Mouse (Mus musculus): ENCODE data around the gene 2010111I01Rik. TPM values are rescaled to one million over a fixed set of nuclear protein-coding genes. Genes with fewer than 3 reads are reported as not detected.

2010111I01Rik gene
- total RNA-seq, 2 experiments from 2014 or later, result 87.8 to 90.0 TPM

DNA sequence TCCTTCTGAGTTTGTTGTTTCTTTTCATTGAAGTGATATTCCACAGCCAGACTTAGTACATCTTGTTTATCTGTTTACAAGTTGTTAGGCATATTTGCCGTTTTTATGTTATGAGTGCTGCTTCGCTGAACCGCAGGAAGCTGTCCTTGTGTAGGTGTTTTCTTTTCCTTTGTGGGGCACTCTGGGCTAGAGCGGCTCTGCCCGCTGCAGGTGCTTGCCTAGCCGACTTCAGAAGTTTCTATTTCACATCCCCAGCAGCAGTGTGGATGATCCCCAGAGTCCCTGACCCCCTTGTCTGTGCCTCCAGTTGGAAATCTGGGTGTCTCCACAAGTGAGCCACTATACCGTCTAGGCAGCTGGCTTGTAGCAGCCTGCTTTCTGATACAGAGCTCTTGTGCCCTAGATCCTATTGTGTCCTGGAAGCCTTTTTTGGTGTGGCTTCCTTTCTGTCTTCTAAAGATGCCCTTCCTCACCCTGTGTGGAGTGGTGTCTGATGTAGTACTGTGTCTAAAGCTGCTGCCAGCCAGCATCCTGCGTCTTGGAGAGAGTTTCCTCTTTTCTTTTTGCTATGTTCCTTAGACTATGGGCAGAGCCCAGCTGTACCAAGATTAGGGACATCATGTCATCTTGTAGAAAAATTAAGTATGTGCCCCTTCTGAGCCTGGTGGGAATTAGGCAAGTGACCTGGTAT is 285.2 kb downstream of the 2010111I01Rik start:
- peak in 1 of 2 experiments; percentile 59 for DNase-seq
- intact Hi-C loops (cut with DNase I), result loop anchor here (5.0 to 10.0 kb wide), 2 partner anchors 42 to 315 kb away; no protein-coding TSS in a partner anchor

DNA sequence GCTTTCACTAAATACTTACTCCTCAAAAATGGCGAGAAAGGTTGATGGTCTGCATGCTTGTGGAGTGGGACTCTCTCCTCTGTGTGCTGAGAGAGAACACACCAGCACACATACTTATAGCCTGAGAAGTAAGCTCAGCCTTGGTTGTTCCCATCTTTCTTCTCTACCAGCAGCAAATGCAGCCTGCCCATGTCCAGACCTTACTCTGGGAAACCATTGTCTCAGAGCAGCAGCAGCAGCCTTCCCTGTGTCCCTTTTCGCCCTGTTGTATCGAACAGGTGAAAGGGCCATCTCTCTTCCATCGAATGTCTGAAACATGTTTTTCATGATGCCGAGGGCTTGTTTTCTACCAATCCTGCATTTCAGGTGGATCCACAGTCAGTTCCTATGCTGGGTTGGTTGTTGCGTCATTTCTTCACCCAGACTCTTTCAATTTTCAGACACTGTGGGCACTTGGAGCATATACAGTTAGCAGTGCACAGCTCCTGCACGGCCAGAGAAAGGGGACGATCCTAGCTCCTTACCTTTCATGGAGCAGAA is 285.8 kb downstream of the 2010111I01Rik start:
- no peak for DNase-seq

DNA sequence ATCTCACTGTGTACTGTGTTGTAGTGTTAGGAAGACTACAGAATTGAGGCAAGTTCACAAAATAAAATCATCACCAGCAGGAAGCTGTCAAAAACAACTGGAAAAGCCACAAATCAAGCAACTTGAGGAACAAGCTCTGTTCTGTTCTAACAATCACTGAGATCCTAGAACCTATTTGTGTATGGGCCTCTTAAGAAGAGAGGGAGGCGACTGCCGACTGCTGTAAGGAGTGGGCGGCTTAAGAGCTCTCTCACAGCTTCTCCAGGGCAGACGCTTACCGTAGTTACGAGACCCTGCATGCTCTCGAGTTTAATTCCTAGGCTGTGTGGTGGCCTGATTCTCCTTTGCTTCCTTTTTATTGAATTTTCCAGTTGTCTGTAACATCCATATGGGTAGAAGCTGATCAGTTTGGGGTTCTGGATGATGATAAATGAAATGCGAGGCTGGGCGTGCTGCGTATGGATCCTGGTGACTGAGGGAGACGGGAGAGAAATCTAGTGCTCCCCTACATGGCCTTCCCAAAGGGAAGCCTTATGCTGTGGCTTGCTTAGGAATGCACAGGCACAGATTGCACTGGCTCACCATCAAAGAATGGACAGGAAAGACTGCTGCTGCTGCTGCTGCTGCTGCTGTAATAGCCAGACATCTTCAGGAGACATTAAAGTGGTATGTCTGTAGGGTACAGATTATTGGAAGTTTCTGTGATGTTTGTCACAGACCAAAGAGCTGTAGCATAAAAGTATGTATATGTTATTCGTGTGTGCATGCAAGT is 286.6 kb downstream of the 2010111I01Rik start:
- no peak for DNase-seq
- intact Hi-C loops (cut with DNase I), result loop anchor here (5.0 kb wide), 1 partner anchor 41 kb away; no protein-coding TSS in a partner anchor

More for the DNA sequence above, 285.8 kb downstream of the 2010111I01Rik start:
- intact Hi-C loops (cut with DNase I), result loop anchor here (5.0 kb wide), 1 partner anchor 42 kb away; no protein-coding TSS in a partner anchor

DNA sequence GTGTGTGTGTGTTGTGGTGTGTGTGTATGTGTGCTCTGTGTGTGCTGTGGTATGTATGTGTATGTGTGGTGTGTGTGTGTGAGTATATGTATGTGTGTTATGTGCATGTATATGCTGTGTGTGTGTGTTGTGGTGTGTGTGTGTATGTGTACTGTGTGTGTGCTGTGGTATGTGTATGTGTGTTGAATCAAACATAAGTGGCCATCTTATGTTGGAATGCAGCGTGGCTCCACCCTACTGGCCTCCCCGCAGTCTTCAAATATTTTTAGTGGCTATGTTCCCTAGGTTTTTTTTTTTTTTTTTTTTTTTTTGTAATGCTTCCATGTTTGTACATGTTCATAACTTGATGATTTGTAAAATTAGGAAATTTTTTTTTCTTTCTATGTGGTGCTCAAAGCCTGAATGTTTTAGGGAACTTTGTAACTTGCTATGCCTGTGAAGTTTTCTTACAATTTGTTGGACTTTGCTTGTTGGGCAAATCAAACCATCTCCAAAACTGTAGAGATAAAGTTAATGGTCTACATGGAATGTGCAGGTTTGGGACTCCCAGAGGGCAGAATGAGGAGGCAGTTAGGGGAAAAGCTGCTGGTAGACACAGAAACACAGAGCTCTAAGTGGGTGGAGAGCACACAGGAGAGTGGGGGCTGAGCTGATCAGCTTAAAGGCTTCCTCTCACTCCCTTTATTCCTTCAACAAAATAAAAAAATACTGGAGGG is 287.8 kb downstream of the 2010111I01Rik start:
- intact Hi-C loops (cut with DNase I), result loop anchor here (5.0 kb wide), 1 partner anchor 40 kb away; no protein-coding TSS in a partner anchor
- no peak for DNase-seq

- intact Hi-C loops (cut with DNase I), result loop anchor here (5.0 kb wide), 1 partner anchor 39 kb away; no protein-coding TSS in a partner anchor
- DNase-seq, result peak in 1 of 2 experiments; percentile 61
Observed at GRCm38 (mm10) chr13:63253147-63253546, 288.5 kb downstream of the 2010111I01Rik start.

- intact Hi-C loops (cut with DNase I), result loop anchor here (5.0 kb wide), 1 partner anchor 38 kb away; no protein-coding TSS in a partner anchor
Observed at GRCm38 (mm10) chr13:63253886-63254636, 289.4 kb downstream of the 2010111I01Rik start.

GRCm38 (mm10) chr13:63255519-63256011 is 290.9 kb downstream of the 2010111I01Rik start:
- DNase-seq, result peak in 1 of 2 experiments; percentile 75

More at GRCm38 (mm10) chr13:63253886-63254636, 289.4 kb downstream of the 2010111I01Rik start:
- no peak for DNase-seq

DNA sequence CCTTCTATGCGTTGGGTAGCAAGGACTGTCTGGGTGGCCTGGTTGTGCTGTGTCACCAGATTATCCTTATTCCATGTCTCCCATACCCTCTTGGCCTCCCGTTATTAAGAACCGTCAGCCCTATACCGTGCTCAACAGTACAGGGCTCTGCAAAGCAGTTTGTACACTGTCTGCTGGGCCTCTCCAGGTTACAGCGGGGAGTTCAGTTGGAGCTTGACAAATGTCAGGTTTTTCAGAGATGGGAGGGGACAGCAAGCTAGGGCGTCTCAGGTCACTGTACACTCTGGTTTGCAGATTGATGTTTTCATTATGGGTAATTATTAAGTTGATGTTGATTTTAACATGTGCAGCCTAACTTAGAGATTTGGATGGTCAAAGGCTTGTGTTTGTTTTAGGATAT is 291.5 kb downstream of the 2010111I01Rik start:
- no peak for DNase-seq
- intact Hi-C loops (cut with DNase I), result loop anchor here (5.0 kb wide), 1 partner anchor 76 kb away; no protein-coding TSS in a partner anchor

More at GRCm38 (mm10) chr13:63255519-63256011, 290.9 kb downstream of the 2010111I01Rik start:
- intact Hi-C loops (cut with DNase I), result loop anchor here (5.0 kb wide), 1 partner anchor 77 kb away; no protein-coding TSS in a partner anchor

DNA sequence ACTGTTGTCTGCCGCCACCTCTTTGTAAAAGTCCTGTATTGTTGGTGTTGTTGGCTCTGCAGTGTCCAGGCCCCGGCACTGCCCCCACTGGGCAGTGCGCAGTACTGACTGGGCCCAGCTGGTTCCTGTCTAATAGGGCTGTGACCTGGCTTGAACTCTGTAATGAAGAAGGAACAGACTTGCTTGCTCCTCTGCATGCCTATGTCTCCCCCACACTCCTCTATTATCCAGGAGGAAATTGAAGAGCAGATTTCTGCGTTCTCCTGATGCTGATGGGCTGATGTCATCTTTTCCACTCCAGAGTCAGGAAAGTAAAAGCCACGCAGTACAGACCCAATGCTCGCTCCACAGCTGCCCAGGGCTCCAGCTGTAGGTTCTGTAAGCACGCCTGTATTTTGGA is 292.1 kb downstream of the 2010111I01Rik start:
- DNase-seq, result peak in 1 of 2 experiments; percentile 75

DNA sequence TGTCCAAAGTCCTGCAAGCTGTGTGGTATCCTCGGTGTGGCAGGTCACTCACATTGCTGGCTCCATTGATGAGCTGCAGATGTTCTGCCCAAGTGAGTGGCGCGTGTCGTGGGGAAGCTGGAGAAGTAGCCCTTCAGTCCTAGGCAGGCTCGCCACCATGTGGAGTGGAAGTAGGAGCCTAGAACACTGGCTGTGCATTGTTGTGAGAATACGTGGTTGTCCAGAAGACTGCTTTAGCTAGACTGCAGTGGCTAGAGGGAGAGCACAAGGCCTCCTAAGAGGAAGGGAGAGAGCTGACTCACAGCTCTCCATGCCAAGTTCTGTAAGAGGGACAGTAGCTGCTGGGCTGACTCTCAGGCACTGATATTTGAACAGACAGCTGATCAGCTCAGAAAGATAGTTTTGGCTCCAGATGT is 293.5 kb downstream of the 2010111I01Rik start:
- peak in 1 of 2 experiments; percentile 59 for DNase-seq
- intact Hi-C loops (cut with DNase I), result loop anchor here (5.0 kb wide), 1 partner anchor 74 kb away; no protein-coding TSS in a partner anchor

More for the DNA sequence above, 292.1 kb downstream of the 2010111I01Rik start:
- intact Hi-C loops (cut with DNase I), result loop anchor here (1.0 to 5.0 kb wide), 2 partner anchors 21 to 75 kb away; no protein-coding TSS in a partner anchor

- intact Hi-C loops (cut with DNase I), result loop anchor here (5.0 kb wide), 1 partner anchor 74 kb away; no protein-coding TSS in a partner anchor
- DNase-seq, result no peak
Observed at GRCm38 (mm10) chr13:63258671-63259070, 294.0 kb downstream of the 2010111I01Rik start.

- no peak for DNase-seq
- intact Hi-C loops (cut with DNase I), result no loop called here
Observed at GRCm38 (mm10) chr13:63260133-63260532, 295.4 kb downstream of the 2010111I01Rik start.

- peak in 1 of 2 experiments; percentile 52 for DNase-seq
- intact Hi-C loops (cut with DNase I), result no loop called here
Observed at GRCm38 (mm10) chr13:63260753-63261631, 296.3 kb downstream of the 2010111I01Rik start.

- DNase-seq, result no peak
- intact Hi-C loops (cut with DNase I), result no loop called here
Observed at GRCm38 (mm10) chr13:63261676-63262075, 297.0 kb downstream of the 2010111I01Rik start.

DNA sequence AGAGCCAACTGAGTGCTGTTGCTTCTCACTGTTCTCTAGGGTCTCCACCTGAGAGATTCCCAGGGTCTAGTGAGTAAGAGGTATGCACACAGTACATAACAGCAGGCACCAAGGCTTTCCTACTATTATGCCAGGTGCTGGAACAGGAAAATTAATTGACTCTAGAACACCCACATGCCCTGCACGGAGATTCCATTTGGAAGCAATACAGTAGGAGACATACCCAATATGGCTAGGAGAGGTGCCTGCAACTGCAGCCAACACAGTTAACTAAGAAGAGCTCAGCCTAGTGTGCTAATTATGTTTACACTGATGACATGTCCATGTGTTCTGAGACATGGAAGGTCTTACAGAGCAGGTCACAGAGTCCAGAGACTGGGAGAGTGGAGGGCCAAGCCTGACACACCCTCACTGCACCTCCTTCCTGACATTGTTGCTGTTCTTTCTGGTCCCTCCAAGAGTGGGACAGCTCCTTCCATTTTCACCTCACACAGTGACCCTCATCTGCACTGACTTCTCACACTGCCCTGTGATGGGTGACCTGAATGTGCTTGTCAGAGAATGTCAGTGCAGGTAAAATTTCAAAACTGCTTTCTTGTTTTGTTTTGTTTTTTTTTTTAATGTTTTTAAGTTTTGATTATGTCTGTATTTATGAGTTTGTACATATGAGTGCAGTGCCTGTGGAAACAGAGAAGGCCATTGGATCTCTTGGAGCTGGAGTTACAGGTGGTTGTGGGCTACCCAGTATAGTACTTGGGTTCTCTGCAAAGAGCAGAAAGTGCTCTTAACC is 297.7 kb downstream of the 2010111I01Rik start:
- intact Hi-C loops (cut with DNase I), result no loop called here
- no peak for DNase-seq

DNA sequence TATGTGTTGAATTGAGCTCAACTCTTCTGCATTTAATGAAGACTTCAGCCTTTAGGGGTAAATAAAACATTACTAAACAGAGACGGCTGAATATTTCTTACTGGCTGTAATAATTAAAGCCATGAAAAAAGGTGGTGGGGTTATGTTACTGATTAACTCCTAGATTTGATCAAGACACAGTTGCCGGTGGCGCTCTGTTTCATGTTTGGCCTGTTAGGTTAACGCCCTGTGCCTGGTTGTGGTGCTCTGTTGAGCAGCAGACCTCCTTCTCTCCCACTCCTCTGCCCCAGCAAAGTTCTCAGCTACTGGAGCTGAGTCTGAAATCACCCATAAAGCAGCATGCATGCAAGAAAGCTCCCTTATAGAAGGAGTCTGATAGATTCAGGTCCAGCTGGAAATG is 303.7 kb downstream of the 2010111I01Rik start:
- intact Hi-C loops (cut with DNase I), result no loop called here

DNA sequence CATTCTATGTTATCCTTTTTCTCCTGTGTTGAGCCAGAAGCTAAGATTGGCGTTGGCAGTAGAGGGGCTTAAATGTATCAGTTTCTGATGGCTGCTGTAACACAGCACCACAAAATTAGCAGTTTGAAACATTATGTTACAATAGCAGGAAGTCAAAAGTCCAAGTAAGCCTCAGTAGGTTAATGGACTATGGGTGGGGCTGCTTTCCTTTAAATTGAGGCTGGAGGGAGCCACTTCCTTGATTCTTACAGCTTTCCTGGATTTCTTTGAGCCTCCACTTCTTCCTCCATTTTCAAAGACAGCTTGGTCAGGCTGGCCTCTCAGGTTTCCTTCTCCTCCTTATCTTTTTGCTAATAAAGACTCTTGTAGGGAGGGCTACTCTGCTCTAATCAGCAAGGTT is 304.1 kb downstream of the 2010111I01Rik start:
- intact Hi-C loops (cut with DNase I), result no loop called here
- DNase-seq, result no peak

More for the DNA sequence above, 303.7 kb downstream of the 2010111I01Rik start:
- DNase-seq, result no peak

Measured in heart, postnatal 36 days (tissue).